Mouse (Mus musculus): ENCODE measurements around the gene Rabac1. TPM values are rescaled to one million over a fixed set of nuclear protein-coding genes. Genes with fewer than 3 reads are reported as not detected.
A peak's percentile ranks its signal among the peaks of the same experiment; 100 is the strongest.

Rabac1 gene
- 292 and 315 TPM in 2 replicates for polyA plus RNA-seq (2015; fragmentation: Nextera tagmentation; extraction: Ambion mirVana)

- peak within 1 kb of the TSS; percentile 79 for H3K9ac ChIP-seq (ENCODE audit: low read depth, low read length)
- H3K27ac ChIP-seq = peak within 1 kb of the TSS; percentile 86
- H3K36me3 ChIP-seq (ENCODE audit: insufficient read depth, low read length) = no peaks in the 10 kb centered on the region
- WGBS = under 1% methylated on average over 45 of the region's 45 CpGs
- H3K9me3 ChIP-seq (replicated peaks; ENCODE audit: low read length) = no peaks in the 10 kb centered on the region
- no peaks in the 10 kb centered on the region; the same call in 1 of the 2 replicates for H3K4me1 ChIP-seq (replicated peaks; ENCODE audit: insufficient read depth, low read length)
- H3K27me3 ChIP-seq (ENCODE audit: insufficient read depth, low read length) = no peaks in the 10 kb centered on the region
- TF ChIP-seq CTCF (IDR thresholded peaks at IDR 0.05; ENCODE audit: low read depth) = peak; percentile 65
- ATAC-seq (replicated peaks; ENCODE audit: low FRiP score, low read depth) = peak; percentile 91
- H3K4me2 ChIP-seq (ENCODE audit: low read length) = peak within 1 kb of the TSS; percentile 79
- peak; percentile 98 for DNase-seq (ENCODE audit: low spot score)
- H3K4me3 ChIP-seq (replicated peaks; ENCODE audit: low read depth, low read length) = peak within 1 kb of the TSS; percentile 91
These were observed at the start of gene Rabac1 for GRCm38 (mm10) chr7:24971972-24972893. Rabac1 (minus strand) TSS chr7:24972754.

GRCm38 (mm10) chr7:25011592-25011991 lies 39.0 kb upstream of the Rabac1 start:
- H3K4me3 ChIP-seq (replicated peaks; ENCODE audit: low read depth, low read length) = no peak overlapping the region
- H3K36me3 ChIP-seq (ENCODE audit: insufficient read depth, low read length) = peaks cover 7% of the 10 kb centered on the region; the same call in 1 of the 2 replicates
- H3K4me1 ChIP-seq (replicated peaks; ENCODE audit: insufficient read depth, low read length) = peaks cover 7% of the 10 kb centered on the region; the same call in 1 of the 2 replicates
- no peak overlapping the region for H3K4me2 ChIP-seq (ENCODE audit: low read length)
- H3K9me3 ChIP-seq (replicated peaks; ENCODE audit: low read length) = no peaks in the 10 kb centered on the region
- H3K27ac ChIP-seq = no peak overlapping the region
- 51% methylated on average over 7 of the region's 7 CpGs for WGBS
- H3K9ac ChIP-seq (ENCODE audit: low read depth, low read length) = no peak overlapping the region
- TF ChIP-seq CTCF (IDR thresholded peaks at IDR 0.05; ENCODE audit: low read depth) = no peak
- no peak for DNase-seq (ENCODE audit: low spot score)
- ATAC-seq (replicated peaks; ENCODE audit: low FRiP score, low read depth) = no peak
- H3K27me3 ChIP-seq (ENCODE audit: insufficient read depth, low read length) = peaks cover 37% of the 10 kb centered on the region

GRCm38 (mm10) chr7:25010090-25010913 lies 37.7 kb upstream of the Rabac1 start:
- 2% methylated on average over 80 of the region's 97 CpGs for WGBS
- no peak overlapping the region for H3K9ac ChIP-seq (ENCODE audit: low read depth, low read length)
- H3K4me3 ChIP-seq (replicated peaks; ENCODE audit: low read depth, low read length) = peak overlapping the region; percentile 15
- peaks cover 9% of the 10 kb centered on the region; the same call in 1 of the 2 replicates for H3K4me1 ChIP-seq (replicated peaks; ENCODE audit: insufficient read depth, low read length)
- peak overlapping the region; percentile 54 for H3K4me2 ChIP-seq (ENCODE audit: low read length)
- H3K9me3 ChIP-seq (replicated peaks; ENCODE audit: low read length) = no peaks in the 10 kb centered on the region
- DNase-seq (ENCODE audit: low spot score) (peak; percentile 58), ATAC-seq (replicated peaks; ENCODE audit: low FRiP score, low read depth) (peak; percentile 50)
- no peak overlapping the region for H3K27ac ChIP-seq
- peak; percentile 64 for TF ChIP-seq CTCF (IDR thresholded peaks at IDR 0.05; ENCODE audit: low read depth)
- peaks cover 49% of the 10 kb centered on the region for H3K27me3 ChIP-seq (ENCODE audit: insufficient read depth, low read length)
- H3K36me3 ChIP-seq (ENCODE audit: insufficient read depth, low read length) = peaks cover 7% of the 10 kb centered on the region; the same call in 1 of the 2 replicates

GRCm38 (mm10) chr7:25009099-25009700 lies 36.6 kb upstream of the Rabac1 start:
- ATAC-seq (replicated peaks; ENCODE audit: low FRiP score, low read depth) (no peak), DNase-seq (ENCODE audit: low spot score) (no peak)
- H3K27ac ChIP-seq = no peak overlapping the region
- H3K36me3 ChIP-seq (ENCODE audit: insufficient read depth, low read length) = 0 out of 2 replicates have a peak, but pooled peaks cover 3% of the 10 kb centered on the region
- no peak overlapping the region for H3K4me3 ChIP-seq (replicated peaks; ENCODE audit: low read depth, low read length)
- H3K4me1 ChIP-seq (replicated peaks; ENCODE audit: insufficient read depth, low read length) = peaks cover 9% of the 10 kb centered on the region; the same call in 1 of the 2 replicates
- H3K27me3 ChIP-seq (ENCODE audit: insufficient read depth, low read length) = peaks cover 49% of the 10 kb centered on the region
- H3K9ac ChIP-seq (ENCODE audit: low read depth, low read length) = no peak overlapping the region
- H3K4me2 ChIP-seq (ENCODE audit: low read length) = no peak overlapping the region
- WGBS = 8% methylated on average over 20 of the region's 20 CpGs
- no peak for TF ChIP-seq CTCF (IDR thresholded peaks at IDR 0.05; ENCODE audit: low read depth)
- H3K9me3 ChIP-seq (replicated peaks; ENCODE audit: low read length) = no peaks in the 10 kb centered on the region

- H3K4me1 ChIP-seq (replicated peaks; ENCODE audit: insufficient read depth, low read length) = peaks cover 9% of the 10 kb centered on the region; the same call in 1 of the 2 replicates
- 0 out of 2 replicates have a peak, but pooled peaks cover under 1% of the 10 kb centered on the region for H3K36me3 ChIP-seq (ENCODE audit: insufficient read depth, low read length)
- no peak for ATAC-seq (replicated peaks; ENCODE audit: low FRiP score, low read depth)
- DNase-seq (ENCODE audit: low spot score) = peak; percentile 83
- peaks cover 49% of the 10 kb centered on the region for H3K27me3 ChIP-seq (ENCODE audit: insufficient read depth, low read length)
- 5% methylated on average over 17 of the region's 17 CpGs for WGBS
- H3K4me3 ChIP-seq (replicated peaks; ENCODE audit: low read depth, low read length) = no peak overlapping the region
- TF ChIP-seq CTCF (IDR thresholded peaks at IDR 0.05; ENCODE audit: low read depth) = no peak
- no peak overlapping the region for H3K4me2 ChIP-seq (ENCODE audit: low read length)
- no peak overlapping the region for H3K27ac ChIP-seq
- H3K9ac ChIP-seq (ENCODE audit: low read depth, low read length) = no peak overlapping the region
- H3K9me3 ChIP-seq (replicated peaks; ENCODE audit: low read length) = no peaks in the 10 kb centered on the region
These were observed 36.1 kb upstream of the Rabac1 start for GRCm38 (mm10) chr7:25008635-25009034.

All from kidney, postnatal 0 days (tissue).